Mouse (Mus musculus): ENCODE measurements around the gene Fbxl7. TPM values are rescaled to one million over a fixed set of nuclear protein-coding genes. Genes with fewer than 3 reads are reported as not detected.

The Fbxl7 gene
- polyA plus RNA-seq, 1 experiment from 2014 or later: 6.9 TPM

DNA sequence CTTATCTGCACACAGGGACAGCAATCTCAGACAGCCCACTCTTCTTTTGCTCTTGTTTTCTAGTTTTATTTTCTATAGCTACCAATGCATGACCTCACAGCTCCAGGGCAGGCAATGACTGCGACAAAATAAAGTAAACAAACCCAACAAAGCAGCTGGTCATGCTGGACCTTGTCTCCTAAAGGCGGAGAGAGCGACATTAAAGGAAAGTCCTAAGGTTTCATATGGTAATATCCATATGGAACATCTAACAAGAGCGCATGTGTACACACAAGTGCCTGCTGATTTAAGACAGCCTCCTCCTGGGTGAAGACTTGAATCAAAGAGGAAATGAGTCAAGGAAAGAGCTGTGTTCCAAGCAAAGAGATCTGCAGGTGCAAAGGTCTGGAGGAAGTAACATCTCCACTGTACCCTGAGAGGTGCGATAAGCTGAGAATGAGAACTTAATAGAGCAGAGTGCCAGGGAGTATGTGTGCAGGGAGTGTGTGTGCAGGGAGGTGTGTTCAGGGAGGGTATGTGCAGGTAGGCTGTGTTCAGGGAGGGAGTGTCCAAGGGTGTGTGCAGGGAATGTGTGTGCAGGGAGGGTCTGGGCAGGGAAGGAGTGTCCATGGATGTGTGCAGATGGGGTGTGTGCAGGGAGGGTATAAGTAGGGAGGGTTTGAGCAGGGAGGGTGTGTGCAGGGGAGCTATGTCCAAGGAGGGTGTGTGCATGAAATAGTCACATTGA lies 193.3 kb downstream of the Fbxl7 start:
- Histone ChIP-seq H3K9ac (ENCODE audit: low read depth, low read length) (no peak overlapping the region), H3K9me3 (replicated peaks; ENCODE audit: control insufficient read depth, low read length, poor library complexity, severe bottlenecking) (no peaks in the 10 kb centered on the region), H3K27me3 (ENCODE audit: control insufficient read depth, insufficient read depth, low read depth, low read length) (no peaks in the 10 kb centered on the region), H3K4me1 (ENCODE audit: control insufficient read depth, insufficient read depth, low read length) (no peaks in the 10 kb centered on the region), H3K4me2 (ENCODE audit: low read length) (no peak overlapping the region), H3K36me3 (ENCODE audit: control insufficient read depth, insufficient read depth, low read length) (no peaks in the 10 kb centered on the region), H3K27ac (ENCODE audit: low read length) (no peak overlapping the region), H3K4me3 (ENCODE audit: low read depth, low read length) (no peak overlapping the region)
- WGBS: 72% methylated on average over 5 of the region's 5 CpGs
- peak; percentile 51; the same call in 1 of the 2 replicates for ATAC-seq

DNA sequence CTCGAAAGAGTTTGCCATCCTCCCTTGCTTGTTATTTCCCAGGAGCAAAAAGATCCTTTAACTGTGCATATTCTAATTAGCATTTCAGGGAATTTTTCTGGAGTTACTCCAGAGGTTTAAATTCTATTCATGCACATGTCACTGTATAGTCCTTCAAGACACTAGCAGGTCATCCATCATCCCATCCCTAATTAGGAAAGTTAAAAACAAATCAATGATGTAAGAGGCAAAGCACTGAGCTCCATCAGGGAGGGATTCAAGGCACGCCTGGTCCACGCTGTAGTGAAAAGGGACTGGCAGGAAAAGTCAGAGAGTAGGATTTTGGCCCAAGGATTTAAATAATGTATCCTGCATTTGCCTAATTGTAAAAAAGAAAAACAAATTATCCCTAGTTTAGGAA lies 202.3 kb downstream of the Fbxl7 start:
- no peak overlapping the region for H3K4me2 ChIP-seq (ENCODE audit: low read length)
- H3K9ac ChIP-seq (ENCODE audit: low read depth, low read length): no peak overlapping the region
- H3K36me3 ChIP-seq (ENCODE audit: control insufficient read depth, insufficient read depth, low read length): no peaks in the 10 kb centered on the region
- no peak overlapping the region for H3K27ac ChIP-seq (ENCODE audit: low read length)
- peaks cover 4% of the 10 kb centered on the region for H3K4me1 ChIP-seq (ENCODE audit: control insufficient read depth, insufficient read depth, low read length)
- no peaks in the 10 kb centered on the region for H3K27me3 ChIP-seq (ENCODE audit: control insufficient read depth, insufficient read depth, low read depth, low read length)
- no peak for ATAC-seq
- no peaks in the 10 kb centered on the region for H3K9me3 ChIP-seq (replicated peaks; ENCODE audit: control insufficient read depth, low read length, poor library complexity, severe bottlenecking)
- WGBS: 62% methylated on average over 3 of the region's 3 CpGs
- H3K4me3 ChIP-seq (ENCODE audit: low read depth, low read length): no peak overlapping the region

DNA sequence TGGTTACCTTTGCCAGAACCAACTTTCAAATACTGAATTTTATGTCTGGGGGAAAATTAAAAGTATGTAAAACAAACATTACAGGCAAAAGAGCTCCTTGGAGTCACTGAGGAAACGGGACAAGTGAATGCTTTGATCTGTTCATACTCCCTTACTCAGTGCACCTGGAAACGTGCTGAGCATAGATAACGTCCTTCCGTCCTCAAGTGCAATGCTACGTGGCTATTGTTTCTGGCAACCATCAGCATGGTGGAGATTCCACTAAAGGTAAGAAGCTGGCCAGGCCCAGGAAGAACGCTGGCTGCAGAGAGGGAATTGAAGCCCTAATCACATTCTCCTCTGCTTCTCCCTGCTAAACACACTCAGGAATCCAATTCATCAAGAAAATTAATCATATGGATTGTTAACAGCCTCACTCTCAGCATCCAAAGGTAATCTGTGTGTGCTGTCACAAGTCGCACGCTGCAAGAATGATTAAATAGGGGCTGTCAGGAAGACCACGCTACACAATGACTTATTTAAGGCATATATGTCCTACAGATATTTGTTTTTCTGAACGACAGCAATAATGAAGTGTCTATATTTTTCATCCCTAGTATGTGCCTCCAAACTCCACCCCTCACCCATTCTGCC lies 206.8 kb downstream of the Fbxl7 start:
- H3K4me3 ChIP-seq (ENCODE audit: low read depth, low read length): no peak overlapping the region
- 59% methylated on average over 10 of the region's 10 CpGs for WGBS
- no peak for ATAC-seq
- no peaks in the 10 kb centered on the region for H3K9me3 ChIP-seq (replicated peaks; ENCODE audit: control insufficient read depth, low read length, poor library complexity, severe bottlenecking)
- H3K36me3 ChIP-seq (ENCODE audit: control insufficient read depth, insufficient read depth, low read length): no peaks in the 10 kb centered on the region
- no peaks in the 10 kb centered on the region for H3K27me3 ChIP-seq (ENCODE audit: control insufficient read depth, insufficient read depth, low read depth, low read length)
- no peak overlapping the region for H3K9ac ChIP-seq (ENCODE audit: low read depth, low read length)
- H3K27ac ChIP-seq (ENCODE audit: low read length): no peak overlapping the region; the same call in 1 of the 2 replicates
- peaks cover 10% of the 10 kb centered on the region for H3K4me1 ChIP-seq (ENCODE audit: control insufficient read depth, insufficient read depth, low read length)
- no peak overlapping the region for H3K4me2 ChIP-seq (ENCODE audit: low read length)

DNA sequence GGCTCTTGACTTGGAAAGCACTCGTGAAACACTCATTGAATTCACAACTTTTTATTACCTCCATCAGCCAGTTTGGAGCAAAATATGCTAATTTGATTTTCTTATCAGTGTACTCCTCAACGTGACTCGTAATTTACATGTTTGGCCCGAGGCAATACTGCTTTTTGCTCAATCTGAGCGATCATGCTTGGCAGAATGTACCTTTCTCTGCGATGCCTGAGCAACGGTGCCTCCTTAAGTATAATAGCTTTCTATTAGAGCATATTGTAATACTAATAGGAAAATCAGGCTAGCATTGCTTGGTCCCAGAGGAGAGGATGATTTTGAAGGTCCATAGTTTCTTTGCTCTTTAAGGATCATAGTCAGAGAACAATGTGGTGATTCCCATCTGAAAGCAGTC lies 207.7 kb downstream of the Fbxl7 start:
- Histone ChIP-seq H3K4me2 (ENCODE audit: low read length) (0 out of 2 replicates have a peak overlapping the region, but pooled peaks have one; percentile 6), H3K27ac (ENCODE audit: low read length) (no peak overlapping the region), H3K36me3 (ENCODE audit: control insufficient read depth, insufficient read depth, low read length) (no peaks in the 10 kb centered on the region), H3K4me3 (ENCODE audit: low read depth, low read length) (no peak overlapping the region), H3K9me3 (replicated peaks; ENCODE audit: control insufficient read depth, low read length, poor library complexity, severe bottlenecking) (no peaks in the 10 kb centered on the region), H3K27me3 (ENCODE audit: control insufficient read depth, insufficient read depth, low read depth, low read length) (no peaks in the 10 kb centered on the region), H3K9ac (ENCODE audit: low read depth, low read length) (no peak overlapping the region), H3K4me1 (ENCODE audit: control insufficient read depth, insufficient read depth, low read length) (peaks cover 10% of the 10 kb centered on the region)
- WGBS: 42% methylated on average over 7 of the region's 7 CpGs
- peak; percentile 25; the same call in 1 of the 2 replicates for ATAC-seq

DNA sequence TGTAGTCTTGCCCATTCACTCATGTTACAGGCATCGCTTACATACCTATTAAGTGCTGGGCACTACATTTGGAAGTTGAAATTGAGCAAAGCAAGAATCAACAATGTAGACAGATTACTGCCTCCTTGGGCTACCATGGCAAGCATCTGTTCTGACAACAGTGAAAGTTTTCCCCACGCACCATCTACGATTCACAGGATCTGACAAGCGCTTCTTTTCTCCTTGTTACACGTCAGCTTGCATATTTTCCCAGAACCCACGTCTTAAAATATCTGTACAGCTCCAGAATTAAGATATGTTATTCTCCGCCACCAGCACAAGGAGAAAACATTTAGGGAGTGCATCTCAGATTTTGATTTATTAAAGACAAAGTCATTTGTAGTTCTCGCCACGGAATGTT lies 213.1 kb downstream of the Fbxl7 start:
- Histone ChIP-seq H3K9me3 (replicated peaks; ENCODE audit: control insufficient read depth, low read length, poor library complexity, severe bottlenecking) (no peaks in the 10 kb centered on the region), H3K9ac (ENCODE audit: low read depth, low read length) (no peak overlapping the region), H3K27me3 (ENCODE audit: control insufficient read depth, insufficient read depth, low read depth, low read length) (no peaks in the 10 kb centered on the region), H3K4me3 (ENCODE audit: low read depth, low read length) (no peak overlapping the region), H3K27ac (ENCODE audit: low read length) (no peak overlapping the region), H3K36me3 (ENCODE audit: control insufficient read depth, insufficient read depth, low read length) (no peaks in the 10 kb centered on the region), H3K4me2 (ENCODE audit: low read length) (no peak overlapping the region), H3K4me1 (ENCODE audit: control insufficient read depth, insufficient read depth, low read length) (no peaks in the 10 kb centered on the region)
- 90% methylated on average over 9 of the region's 9 CpGs for WGBS
- ATAC-seq: no peak

DNA sequence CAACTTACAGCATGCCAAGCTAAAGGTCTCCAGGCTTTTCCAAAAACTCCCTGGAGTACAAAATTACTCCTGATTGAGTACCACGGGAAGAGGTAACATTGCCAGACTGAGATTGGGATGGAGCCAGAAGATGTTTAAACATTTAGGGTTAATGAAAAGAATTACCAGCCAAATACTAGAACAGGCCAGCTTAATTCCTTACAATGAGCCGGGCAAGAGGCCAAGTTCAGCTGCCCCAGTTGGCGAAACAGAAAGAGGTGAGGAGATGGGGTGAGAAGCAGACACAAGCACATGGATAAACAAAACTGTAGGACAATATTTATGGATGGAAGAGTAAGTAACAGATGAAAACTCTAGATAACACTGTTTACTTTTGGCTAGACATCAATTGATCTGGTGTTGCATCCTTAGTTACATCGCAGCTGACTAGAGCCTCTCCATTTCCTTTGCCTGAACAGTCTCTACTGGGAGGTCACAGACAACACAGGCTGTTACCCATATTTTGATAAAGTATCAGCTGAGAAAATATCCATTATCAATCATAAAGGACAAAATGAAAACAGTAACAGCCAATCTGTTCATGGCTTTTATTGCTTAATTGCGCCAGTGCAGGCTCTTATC lies 222.0 kb downstream of the Fbxl7 start:
- Histone ChIP-seq H3K4me3 (ENCODE audit: low read depth, low read length) (no peak overlapping the region), H3K27ac (ENCODE audit: low read length) (no peak overlapping the region), H3K4me1 (ENCODE audit: control insufficient read depth, insufficient read depth, low read length) (no peaks in the 10 kb centered on the region), H3K27me3 (ENCODE audit: control insufficient read depth, insufficient read depth, low read depth, low read length) (no peaks in the 10 kb centered on the region), H3K36me3 (ENCODE audit: control insufficient read depth, insufficient read depth, low read length) (no peaks in the 10 kb centered on the region), H3K4me2 (ENCODE audit: low read length) (no peak overlapping the region), H3K9ac (ENCODE audit: low read depth, low read length) (no peak overlapping the region), H3K9me3 (replicated peaks; ENCODE audit: control insufficient read depth, low read length, poor library complexity, severe bottlenecking) (no peaks in the 10 kb centered on the region)
- WGBS: 62% methylated on average over 5 of the region's 5 CpGs
- no peak for ATAC-seq

DNA sequence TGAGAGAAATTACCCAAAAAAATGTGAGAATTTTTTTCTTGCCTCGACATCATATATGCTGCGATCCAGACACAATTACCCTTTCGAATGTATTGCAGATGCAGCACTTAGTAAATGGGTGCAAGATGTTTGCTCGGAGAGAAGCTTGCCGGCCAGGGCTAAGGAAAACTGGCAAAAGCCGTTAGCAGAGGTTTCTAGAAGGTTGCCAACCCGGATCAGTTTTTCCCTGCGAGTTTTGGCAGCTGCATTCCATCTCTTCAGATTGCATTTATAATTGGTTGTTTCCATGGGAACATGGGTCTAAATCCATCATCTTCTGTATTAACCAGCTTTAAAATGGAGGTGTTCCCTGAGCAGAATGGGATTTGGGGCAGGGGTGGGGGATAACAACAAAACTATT lies 240.4 kb downstream of the Fbxl7 start:
- no peaks in the 10 kb centered on the region for H3K9me3 ChIP-seq (replicated peaks; ENCODE audit: control insufficient read depth, low read length, poor library complexity, severe bottlenecking)
- 64% methylated on average over 8 of the region's 8 CpGs for WGBS
- H3K9ac ChIP-seq (ENCODE audit: low read depth, low read length): no peak overlapping the region
- no peaks in the 10 kb centered on the region for H3K36me3 ChIP-seq (ENCODE audit: control insufficient read depth, insufficient read depth, low read length)
- no peaks in the 10 kb centered on the region for H3K27me3 ChIP-seq (ENCODE audit: control insufficient read depth, insufficient read depth, low read depth, low read length)
- peak; percentile 48; the same call in 1 of the 2 replicates for ATAC-seq
- no peak overlapping the region for H3K4me2 ChIP-seq (ENCODE audit: low read length)
- H3K4me3 ChIP-seq (ENCODE audit: low read depth, low read length): no peak overlapping the region
- H3K27ac ChIP-seq (ENCODE audit: low read length): no peak overlapping the region
- H3K4me1 ChIP-seq (ENCODE audit: control insufficient read depth, insufficient read depth, low read length): peaks cover 6% of the 10 kb centered on the region; the same call in 1 of the 2 replicates

DNA sequence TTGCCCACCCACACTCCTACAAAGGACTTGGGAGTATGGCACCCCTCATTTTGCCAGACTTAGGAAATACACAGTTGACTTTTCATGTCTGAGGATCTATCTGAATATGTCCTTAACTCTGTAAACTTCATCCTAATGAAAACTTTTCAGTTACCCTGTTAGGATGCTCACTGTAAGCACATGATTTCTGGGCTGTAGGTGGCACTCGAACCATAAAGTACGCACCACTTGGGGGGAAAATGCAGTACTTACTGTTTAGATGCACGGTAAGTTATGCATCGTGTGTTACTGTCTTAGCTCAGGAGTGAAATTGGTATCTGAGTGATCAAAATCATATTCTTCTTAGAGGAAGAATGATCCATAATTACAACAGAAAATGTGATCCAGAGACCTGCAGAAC lies 252.8 kb downstream of the Fbxl7 start:
- H3K27ac ChIP-seq (ENCODE audit: low read length): no peak overlapping the region
- H3K4me3 ChIP-seq (ENCODE audit: low read depth, low read length): no peak overlapping the region
- H3K9ac ChIP-seq (ENCODE audit: low read depth, low read length): no peak overlapping the region
- no peaks in the 10 kb centered on the region for H3K9me3 ChIP-seq (replicated peaks; ENCODE audit: control insufficient read depth, low read length, poor library complexity, severe bottlenecking)
- H3K36me3 ChIP-seq (ENCODE audit: control insufficient read depth, insufficient read depth, low read length): no peaks in the 10 kb centered on the region
- H3K4me1 ChIP-seq (ENCODE audit: control insufficient read depth, insufficient read depth, low read length): no peaks in the 10 kb centered on the region
- no peaks in the 10 kb centered on the region for H3K27me3 ChIP-seq (ENCODE audit: control insufficient read depth, insufficient read depth, low read depth, low read length)
- 94% methylated on average over 4 of the region's 4 CpGs for WGBS
- ATAC-seq: no peak
- no peak overlapping the region for H3K4me2 ChIP-seq (ENCODE audit: low read length)

DNA sequence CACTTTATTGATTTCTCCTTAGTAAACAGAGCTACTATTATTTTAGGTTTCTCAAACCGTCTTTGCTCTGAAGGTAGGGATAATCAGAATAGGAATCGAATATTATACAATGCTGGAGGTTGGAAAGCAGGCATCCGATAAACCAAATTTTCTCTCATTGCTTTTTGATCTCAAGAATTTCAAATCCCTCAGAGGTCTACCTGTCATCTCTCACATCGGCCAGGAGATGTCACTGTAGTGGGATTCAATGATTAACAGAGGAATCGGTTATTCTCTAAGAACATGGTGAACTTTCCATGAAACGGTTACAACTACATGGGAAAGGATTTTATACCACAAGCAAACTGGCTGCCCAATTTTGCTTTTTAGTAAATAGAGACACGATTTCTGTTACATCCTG lies 255.7 kb downstream of the Fbxl7 start:
- no peaks in the 10 kb centered on the region for H3K4me1 ChIP-seq (ENCODE audit: control insufficient read depth, insufficient read depth, low read length)
- no peak overlapping the region for H3K9ac ChIP-seq (ENCODE audit: low read depth, low read length)
- no peak overlapping the region for H3K27ac ChIP-seq (ENCODE audit: low read length)
- no peaks in the 10 kb centered on the region for H3K27me3 ChIP-seq (ENCODE audit: control insufficient read depth, insufficient read depth, low read depth, low read length)
- no peak for ATAC-seq
- H3K36me3 ChIP-seq (ENCODE audit: control insufficient read depth, insufficient read depth, low read length): no peaks in the 10 kb centered on the region
- H3K4me3 ChIP-seq (ENCODE audit: low read depth, low read length): no peak overlapping the region
- no peaks in the 10 kb centered on the region for H3K9me3 ChIP-seq (replicated peaks; ENCODE audit: control insufficient read depth, low read length, poor library complexity, severe bottlenecking)
- no peak overlapping the region for H3K4me2 ChIP-seq (ENCODE audit: low read length)
- WGBS: 64% methylated on average over 7 of the region's 7 CpGs

Measured in midbrain, embryonic 16.5 days (tissue).